Mouse (Mus musculus): ENCODE measurements around the gene Smim15. TPM values are rescaled to one million over a fixed set of nuclear protein-coding genes. Genes with fewer than 3 reads are reported as not detected.
A peak's percentile ranks its signal among the peaks of the same experiment; 100 is the strongest.

Gene Smim15
- total RNA-seq, 2 experiments from 2014 or later, result 40.2 to 41.4 TPM

DNA sequence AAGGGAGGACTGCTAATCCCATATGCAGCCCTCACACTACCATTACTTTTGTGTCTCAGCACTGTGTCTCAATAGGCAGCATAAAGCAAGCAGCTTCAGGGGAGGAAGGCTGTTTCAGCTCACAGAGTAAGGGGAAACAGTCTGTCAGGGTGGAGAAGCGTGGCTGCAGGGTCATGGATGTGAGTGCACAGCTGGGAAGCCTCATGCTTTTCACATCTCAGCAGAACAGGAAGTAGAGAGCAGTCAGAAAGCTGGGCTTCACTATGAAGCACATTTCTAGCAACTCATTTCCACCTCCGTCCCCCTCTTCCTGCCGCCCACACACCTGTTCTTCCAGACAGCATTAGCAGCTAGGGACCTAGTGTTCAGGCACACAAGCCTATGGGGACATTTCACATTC lies 12.7 kb downstream of the Smim15 start:
- no peak for DNase-seq (ENCODE audit: low spot score in 2 of 2)
- intact Hi-C loops (cut with DNase I), result no loop called here

DNA sequence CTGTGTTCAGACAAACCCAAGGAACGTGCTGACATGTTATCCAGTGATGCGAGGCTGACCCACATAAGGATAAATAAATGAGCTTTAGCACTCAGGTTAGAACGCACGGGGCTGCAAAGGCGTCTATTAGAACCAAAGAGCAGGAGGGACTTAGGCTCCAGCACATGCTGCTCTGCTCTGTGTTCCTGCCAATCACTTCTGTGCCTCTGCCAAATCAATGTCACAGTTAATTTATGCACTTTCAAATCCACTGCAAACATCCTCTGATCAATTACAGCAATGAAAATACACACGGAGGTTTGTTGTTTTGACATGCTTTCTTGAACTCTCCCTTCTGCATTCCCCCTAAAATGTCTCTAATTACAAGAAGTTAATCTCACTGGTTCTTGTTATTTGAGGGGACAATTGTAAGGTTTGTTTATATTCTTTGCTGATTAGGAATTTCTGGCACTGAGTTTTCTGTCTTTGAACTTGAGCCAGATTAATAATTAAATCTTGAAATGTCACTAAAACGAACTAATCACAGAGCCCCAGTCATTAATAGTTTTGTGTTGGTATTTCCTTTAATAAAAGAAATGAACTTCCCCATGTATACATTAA lies 16.1 kb downstream of the Smim15 start:
- intact Hi-C loops (cut with DNase I), result no loop called here
- no peak for DNase-seq (ENCODE audit: low spot score in 2 of 2)

- intact Hi-C loops (cut with DNase I), result no loop called here
- DNase-seq (ENCODE audit: low spot score in 2 of 2), result no peak
Observed at GRCm38 (mm10) chr13:108060936-108061578, 16.8 kb downstream of the Smim15 start.

GRCm38 (mm10) chr13:108062900-108063299 lies 18.7 kb downstream of the Smim15 start:
- DNase-seq (ENCODE audit: low spot score in 2 of 2), result no peak
- intact Hi-C loops (cut with DNase I), result no loop called here

- DNase-seq (ENCODE audit: low spot score in 2 of 2), result no peak
- intact Hi-C loops (cut with DNase I), result no loop called here
Observed at GRCm38 (mm10) chr13:108063374-108064134, 19.3 kb downstream of the Smim15 start.

DNA sequence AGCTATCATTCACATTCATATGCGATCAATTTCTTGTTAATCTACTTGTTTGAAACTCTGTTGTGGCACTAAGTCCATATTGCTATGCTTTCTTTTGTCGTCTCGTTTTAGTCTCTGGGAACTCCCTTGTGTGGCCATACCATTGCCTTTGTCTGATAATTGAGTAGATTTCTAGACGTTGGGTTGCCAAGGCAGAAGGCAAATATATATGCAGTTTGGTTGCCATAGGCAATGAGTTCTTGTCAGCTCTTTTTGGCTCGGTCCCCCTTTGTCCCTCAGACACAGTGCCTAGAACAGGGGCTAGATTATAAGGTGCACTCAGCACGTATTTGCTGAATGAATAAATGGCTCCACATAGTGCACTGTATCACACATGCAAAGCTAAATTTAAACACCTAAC lies 20.1 kb downstream of the Smim15 start:
- no peak for DNase-seq (ENCODE audit: low spot score in 2 of 2)
- intact Hi-C loops (cut with DNase I), result no loop called here

DNA sequence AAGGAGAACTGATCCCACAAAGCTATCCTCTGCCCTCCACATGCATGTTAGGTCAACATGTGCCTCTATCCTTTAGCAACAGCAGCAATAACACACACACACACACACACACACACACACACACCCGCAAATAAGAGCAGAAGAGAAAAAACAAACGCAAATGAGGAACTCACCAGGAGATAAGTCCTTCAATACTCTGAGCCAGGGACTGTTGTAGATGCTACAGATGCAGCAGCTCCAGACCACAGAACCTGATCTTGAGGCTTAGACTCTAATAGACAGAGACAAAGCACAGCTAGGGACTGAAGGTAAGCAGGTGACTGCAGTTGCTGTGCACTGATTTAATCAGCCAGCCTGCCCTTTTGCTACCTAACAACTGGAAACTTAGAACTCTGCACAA lies 21.8 kb downstream of the Smim15 start:
- intact Hi-C loops (cut with DNase I), result no loop called here
- DNase-seq (ENCODE audit: low spot score in 2 of 2), result no peak

DNA sequence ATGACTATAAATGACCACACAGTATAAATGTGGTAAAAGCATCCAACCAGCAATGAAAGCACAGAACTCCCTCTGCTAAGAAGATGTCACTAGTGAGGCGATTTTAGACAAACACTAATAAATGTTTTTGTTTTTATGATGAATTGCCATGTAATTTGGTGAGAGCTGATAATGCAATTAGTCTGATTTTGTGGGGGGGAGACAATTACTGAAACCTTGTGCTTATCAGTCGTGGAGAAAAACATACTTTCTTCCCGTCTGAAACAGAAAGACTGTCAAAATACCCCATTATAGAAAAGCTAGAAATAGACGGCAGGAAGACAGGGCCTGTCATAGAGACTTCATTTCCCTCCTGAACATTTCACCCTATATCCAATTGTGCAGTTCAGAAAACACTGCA lies 24.9 kb downstream of the Smim15 start:
- no peak for DNase-seq (ENCODE audit: low spot score in 2 of 2)
- intact Hi-C loops (cut with DNase I), result no loop called here

- intact Hi-C loops (cut with DNase I), result no loop called here
- DNase-seq (ENCODE audit: low spot score in 2 of 2), result no peak
Observed at GRCm38 (mm10) chr13:108070171-108070570, 25.9 kb downstream of the Smim15 start.

- intact Hi-C loops (cut with DNase I), result no loop called here
- DNase-seq (ENCODE audit: low spot score in 2 of 2), result no peak
Observed at GRCm38 (mm10) chr13:108077476-108077875, 33.2 kb downstream of the Smim15 start.

GRCm38 (mm10) chr13:108077901-108078300 lies 33.7 kb downstream of the Smim15 start:
- intact Hi-C loops (cut with DNase I), result no loop called here
- DNase-seq (ENCODE audit: low spot score in 2 of 2), result no peak

DNA sequence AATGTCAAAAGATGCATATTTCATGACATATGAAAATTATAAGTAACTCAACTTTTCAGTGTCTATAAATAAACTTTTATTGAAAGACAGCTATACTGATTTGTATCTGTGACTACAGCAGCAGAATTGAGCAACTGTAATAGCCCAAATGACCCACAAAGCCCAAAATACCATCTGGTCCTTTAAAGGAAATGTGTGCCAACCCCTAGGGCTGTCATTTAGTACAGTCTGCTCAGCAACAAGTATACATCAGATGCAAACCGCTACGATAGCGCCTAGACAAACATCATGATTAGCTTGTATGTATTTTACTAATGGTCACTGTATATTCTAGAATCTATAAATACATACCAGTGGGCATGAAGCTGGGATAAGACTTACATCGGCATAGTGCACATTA lies 39.8 kb downstream of the Smim15 start:
- intact Hi-C loops (cut with DNase I), result no loop called here

GRCm38 (mm10) chr13:108086036-108086435 lies 41.8 kb downstream of the Smim15 start:
- intact Hi-C loops (cut with DNase I), result no loop called here
- DNase-seq (ENCODE audit: low spot score in 2 of 2), result peak in 1 of 2 experiments; percentile 7

More for the DNA sequence above, 39.8 kb downstream of the Smim15 start:
- no peak for DNase-seq (ENCODE audit: low spot score in 2 of 2)

DNA sequence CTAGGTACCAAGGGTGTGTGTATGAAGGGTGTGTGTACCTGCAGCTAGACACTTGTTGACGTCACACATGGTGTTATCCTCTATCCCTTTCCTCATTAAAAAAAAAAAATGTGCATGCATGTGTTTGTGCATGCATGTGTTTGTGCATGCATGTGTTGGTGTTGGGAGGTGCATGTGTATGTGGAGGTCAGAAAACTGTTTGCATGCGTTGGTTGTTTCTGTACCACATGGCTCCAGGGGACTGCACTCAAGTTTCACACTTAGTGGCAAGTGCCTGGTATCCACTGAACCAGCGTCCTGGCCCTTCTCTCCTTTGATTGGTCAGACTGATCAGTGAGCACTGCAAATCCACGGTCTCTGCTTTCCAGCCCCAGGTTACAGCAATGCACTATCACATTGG lies 42.5 kb downstream of the Smim15 start:
- intact Hi-C loops (cut with DNase I), result no loop called here
- DNase-seq (ENCODE audit: low spot score in 2 of 2), result no peak

GRCm38 (mm10) chr13:108092290-108092689 lies 48.0 kb downstream of the Smim15 start:
- no peak for DNase-seq (ENCODE audit: low spot score in 2 of 2)

GRCm38 (mm10) chr13:108094681-108095080 lies 50.4 kb downstream of the Smim15 start:
- no peak for DNase-seq (ENCODE audit: low spot score in 2 of 2)

More at GRCm38 (mm10) chr13:108092290-108092689, 48.0 kb downstream of the Smim15 start:
- intact Hi-C loops (cut with DNase I), result no loop called here

DNA sequence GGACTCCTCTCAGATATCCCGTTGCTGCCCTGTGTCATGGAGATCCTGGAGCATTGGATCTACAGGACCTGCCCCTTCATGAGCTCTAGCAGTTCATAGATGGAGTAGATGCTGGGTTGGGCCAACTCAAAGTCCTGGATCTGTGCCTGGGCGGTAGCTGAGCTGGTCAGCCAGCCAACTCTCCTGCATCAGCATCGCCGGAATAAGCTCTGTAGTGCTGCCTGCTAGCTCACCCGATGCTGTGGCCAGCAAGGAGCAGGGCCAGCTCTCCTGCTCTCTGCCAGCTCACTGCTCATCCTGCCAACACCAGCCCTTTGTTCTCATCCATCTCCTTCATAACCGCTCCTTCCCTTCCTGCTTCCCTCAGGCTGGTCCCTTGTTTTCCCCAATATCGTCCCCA lies 51.4 kb downstream of the Smim15 start:
- intact Hi-C loops (cut with DNase I), result no loop called here
- peak; percentile 9 to 38 for DNase-seq (ENCODE audit: low spot score in 2 of 2)

More at GRCm38 (mm10) chr13:108094681-108095080, 50.4 kb downstream of the Smim15 start:
- intact Hi-C loops (cut with DNase I), result no loop called here

GRCm38 (mm10) chr13:108096446-108096845 lies 52.2 kb downstream of the Smim15 start:
- intact Hi-C loops (cut with DNase I), result no loop called here
- no peak for DNase-seq (ENCODE audit: low spot score in 2 of 2)
